Mouse (Mus musculus) heart, adult 18-20 months (tissue): ENCODE data around the gene Osbpl2. TPM values are rescaled to one million over a fixed set of nuclear protein-coding genes. Genes with fewer than 3 reads are reported as not detected.
A peak's percentile ranks its signal among the peaks of the same experiment; 100 is the strongest.

Source experiments
- DNase-seq, 2 experiments: peaks; one replicate each; pipeline ENCODE4 v3.0.0; 2021 to 2022; ENCODE audit warnings: mixed read lengths in 1 of 2
- total RNA-seq, 2 experiments: library from RNA; stranded (reverse); gene quantifications; 2 replicates each; pipeline ENCODE4 v1.2.3; 2021

The Osbpl2 gene
- total RNA-seq, 2 experiments from 2014 or later = 32.9 to 36.0 TPM

- DNase-seq = no peak
These were observed 14.3 kb upstream of the Osbpl2 start for GRCm38 (mm10) chr2:180104659-180105377.

DNA sequence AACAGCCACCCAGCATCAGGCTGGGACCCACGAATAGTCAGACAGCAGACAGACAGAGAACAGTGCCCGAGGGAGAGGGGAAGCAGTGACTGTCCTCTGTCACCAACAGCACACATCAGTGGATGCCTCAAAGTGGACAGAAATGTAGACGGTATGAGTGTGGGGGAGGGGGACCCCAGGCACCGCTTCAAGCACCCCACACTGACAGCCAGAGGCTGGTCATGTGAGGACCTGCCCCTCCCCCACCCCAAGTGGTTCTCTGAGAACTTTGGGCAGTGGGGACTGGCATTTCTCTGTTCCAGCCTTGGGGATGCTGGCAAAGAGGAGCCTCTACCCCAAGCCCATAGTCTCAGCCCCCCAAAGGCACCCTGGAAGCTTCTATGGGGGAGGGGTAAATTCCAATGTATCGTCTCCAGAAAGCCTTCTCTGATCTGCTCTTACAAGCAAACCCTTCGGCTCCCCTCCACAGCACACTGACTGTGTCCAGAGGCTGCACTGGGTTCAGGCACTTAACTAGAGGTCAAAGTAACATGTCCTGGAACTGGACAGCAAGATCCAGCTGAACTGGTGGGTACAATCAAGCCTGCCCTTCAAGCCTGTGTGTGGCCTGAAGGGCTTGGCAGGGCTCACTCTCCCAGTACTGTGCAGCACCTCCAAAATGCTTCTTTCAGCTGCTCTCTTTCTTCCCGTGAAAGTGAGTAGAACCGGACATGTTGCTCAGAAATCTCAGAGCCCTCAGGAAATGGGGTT lies 13.5 kb upstream of the Osbpl2 start:
- DNase-seq = no peak

GRCm38 (mm10) chr2:180107081-180107480 lies 12.0 kb upstream of the Osbpl2 start:
- no peak for DNase-seq

DNA sequence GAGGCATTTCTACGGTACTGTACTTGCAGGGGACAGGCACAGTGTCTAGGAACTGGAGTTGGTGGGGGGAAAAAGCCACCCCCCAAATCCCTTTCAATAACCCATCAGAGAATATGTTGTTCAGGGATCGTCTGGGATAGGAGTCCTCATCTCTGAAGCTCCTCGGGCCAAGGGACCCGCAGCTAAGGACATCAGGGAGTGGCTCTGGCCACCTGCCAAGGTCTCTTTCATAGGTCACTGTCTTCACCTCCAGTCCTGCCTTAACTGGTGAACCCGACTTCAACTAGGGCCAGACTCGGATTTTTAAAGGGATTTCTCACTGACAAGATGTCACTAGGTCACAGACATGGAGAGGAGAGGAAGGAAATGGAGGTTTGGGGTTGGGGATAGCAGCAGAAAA lies 10.8 kb upstream of the Osbpl2 start:
- DNase-seq = no peak

DNA sequence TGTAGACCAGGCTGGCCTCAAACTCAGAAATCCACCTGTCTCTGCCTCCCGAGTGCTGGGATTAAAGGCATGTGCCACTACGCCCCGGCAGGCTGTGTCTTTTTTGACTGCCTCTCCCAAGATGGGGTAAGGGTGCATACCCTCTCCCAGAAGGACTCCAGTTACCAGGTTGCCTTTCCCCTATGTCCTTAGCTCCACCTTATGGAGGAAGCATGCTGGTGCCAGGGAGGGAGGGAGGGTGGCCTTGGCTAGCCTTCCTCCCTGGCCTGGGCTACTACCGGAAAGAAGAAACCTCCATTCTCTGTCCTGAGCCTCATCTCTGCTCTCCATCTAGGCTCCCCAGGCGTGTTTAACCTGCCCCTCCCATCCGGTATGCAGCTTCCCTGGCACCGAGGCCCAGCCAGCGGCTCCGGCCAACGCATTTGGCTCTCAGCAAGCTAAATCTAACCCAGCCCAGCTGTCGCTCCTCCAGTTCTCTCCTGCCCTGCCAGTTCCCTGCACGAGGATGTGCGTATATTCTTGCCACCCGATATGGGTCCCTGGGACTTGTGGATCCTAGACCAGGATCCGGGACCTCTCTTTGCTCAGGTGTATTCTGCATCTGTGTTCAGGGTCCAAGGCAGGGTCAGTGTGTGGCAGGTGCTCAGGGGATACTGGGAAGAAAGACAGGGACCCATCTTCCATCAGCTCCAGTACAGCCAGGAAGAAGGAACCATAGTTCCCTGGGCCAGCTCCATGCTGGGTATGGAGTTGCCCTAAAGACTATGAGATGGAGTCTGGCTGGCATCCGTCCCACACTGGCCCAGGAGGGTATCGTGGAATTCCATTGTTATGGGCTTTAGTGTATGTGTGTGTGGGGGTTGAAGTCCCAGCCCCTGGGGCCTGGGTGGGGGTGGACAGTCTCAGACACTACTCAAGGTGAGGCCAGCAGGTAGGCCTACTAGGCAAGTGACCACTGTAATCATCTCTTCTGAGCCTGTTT lies 4.9 kb upstream of the Osbpl2 start:
- peak; percentile 77 to 87 for DNase-seq

- DNase-seq = peak; percentile 53 to 64
These were observed 3.8 kb upstream of the Osbpl2 start for GRCm38 (mm10) chr2:180115279-180115678.

DNA sequence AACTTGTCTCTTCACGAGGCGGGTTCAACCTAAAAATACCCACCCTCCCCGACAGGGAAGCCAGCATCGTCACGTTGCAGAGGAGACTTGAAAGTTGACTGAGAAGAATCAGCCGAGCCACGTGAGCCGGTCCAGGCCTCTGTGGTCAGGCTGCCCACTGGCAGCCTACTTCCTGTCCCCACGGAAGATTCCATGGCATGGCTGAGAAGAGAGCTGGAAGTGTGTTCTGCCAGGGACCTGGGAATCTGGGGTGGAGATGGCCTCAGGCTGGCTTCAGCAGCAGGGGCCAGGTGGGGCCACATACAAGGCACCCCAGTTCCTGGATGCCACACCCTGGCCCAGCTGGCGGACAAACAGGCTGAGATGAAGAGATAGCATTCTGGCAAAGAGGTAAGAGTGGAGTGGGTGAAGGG lies 3.0 kb upstream of the Osbpl2 start:
- DNase-seq = peak; percentile 56 to 67

GRCm38 (mm10) chr2:180116741-180117484 lies 2.2 kb upstream of the Osbpl2 start:
- DNase-seq = peak in 1 of 2 experiments; percentile 33

GRCm38 (mm10) chr2:180117485-180118194 lies 1.5 kb upstream of the Osbpl2 start:
- peak; percentile 35 to 47 for DNase-seq

- DNase-seq = peak in 1 of 2 experiments; percentile 48
These were observed 559 bp downstream of the Osbpl2 start for GRCm38 (mm10) chr2:180119439-180120291.

DNA sequence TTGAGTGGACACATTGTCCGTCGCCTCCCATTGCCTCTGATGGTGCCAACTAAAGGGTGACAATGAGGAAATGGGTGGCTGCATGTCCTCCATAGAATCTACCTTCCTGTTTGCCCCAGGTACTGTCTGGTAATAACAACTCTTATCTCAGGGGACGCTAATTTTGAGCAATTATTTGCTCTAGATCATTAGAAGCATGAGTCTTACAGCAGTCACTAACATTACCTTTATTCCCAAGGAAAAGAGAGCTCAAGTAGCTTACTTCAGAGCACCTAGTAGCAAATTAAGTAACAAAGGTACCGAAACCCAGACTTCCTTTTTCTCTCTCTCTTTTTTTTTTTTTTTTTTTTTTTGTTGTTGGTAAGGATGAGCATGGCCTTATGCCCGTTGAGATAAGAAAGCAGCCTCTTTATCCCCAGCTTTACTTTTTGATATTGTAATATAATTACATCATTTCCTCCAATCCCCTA lies 1.2 kb downstream of the Osbpl2 start:
- DNase-seq = no peak

DNA sequence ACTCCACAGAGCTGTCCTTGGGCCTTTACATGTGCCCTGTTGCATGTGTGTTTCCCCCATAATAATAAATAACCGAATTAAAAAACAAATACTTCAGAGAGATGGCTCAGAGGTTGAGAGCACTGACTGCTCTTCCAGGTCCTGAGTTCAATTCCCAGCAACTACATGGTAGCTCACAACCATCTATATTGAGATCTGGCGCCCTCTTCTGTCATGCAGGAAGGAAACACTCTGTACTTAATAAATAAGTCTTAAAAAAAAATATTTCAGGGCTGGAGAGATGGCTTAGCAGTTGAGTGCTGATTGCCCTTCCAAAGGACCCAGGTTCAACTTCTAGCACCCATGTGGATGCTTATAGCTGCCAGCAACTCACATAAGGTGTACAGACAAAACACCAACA lies 5.1 kb downstream of the Osbpl2 start:
- no peak for DNase-seq

GRCm38 (mm10) chr2:180126195-180126594 lies 7.1 kb downstream of the Osbpl2 start:
- peak; percentile 58 to 77 for DNase-seq

GRCm38 (mm10) chr2:180127675-180128074 lies 8.6 kb downstream of the Osbpl2 start:
- DNase-seq = no peak

DNA sequence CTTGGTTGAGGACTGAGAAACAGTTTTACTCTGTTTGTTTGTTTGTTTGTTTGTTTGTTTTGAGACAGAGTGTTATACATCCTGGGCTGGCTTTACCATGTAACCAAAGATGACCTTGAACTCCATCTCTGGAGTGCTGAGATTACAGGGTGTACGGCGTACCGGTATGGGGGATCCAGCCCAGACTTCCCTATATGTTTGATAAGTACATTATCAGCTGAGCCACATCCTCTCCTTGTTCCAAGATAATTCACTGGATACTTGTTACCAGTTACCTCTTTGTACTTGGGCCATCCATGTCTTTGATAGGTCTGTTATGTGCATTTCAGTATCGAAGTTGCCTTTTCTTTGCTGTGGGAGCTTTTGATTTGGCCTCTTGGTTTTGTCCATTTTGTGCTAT lies 14.1 kb downstream of the Osbpl2 start:
- DNase-seq = no peak

- DNase-seq = no peak
These were observed 14.8 kb downstream of the Osbpl2 start for GRCm38 (mm10) chr2:180133911-180134310.

- DNase-seq = no peak
These were observed 16.3 kb downstream of the Osbpl2 start for GRCm38 (mm10) chr2:180135414-180135813.

DNA sequence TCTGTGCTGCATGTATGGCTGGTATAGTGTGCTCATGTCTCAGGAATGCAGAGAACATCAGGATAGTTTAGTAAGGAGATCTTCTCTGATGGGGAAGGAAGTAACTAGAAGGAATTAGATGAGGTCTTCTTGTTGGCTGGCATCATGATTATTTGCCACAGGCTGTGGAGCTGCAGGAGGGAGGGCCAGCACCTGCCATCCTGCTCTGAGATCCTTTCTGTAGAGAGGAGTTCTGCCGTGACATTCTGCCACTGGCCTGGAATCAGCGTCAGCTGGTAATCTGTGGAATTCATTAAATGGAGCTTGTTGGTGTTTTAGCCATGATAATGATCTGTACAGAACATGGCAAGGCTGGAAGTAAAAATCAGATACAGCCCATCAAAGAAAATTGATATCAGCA lies 27.0 kb downstream of the Osbpl2 start:
- DNase-seq = no peak

DNA sequence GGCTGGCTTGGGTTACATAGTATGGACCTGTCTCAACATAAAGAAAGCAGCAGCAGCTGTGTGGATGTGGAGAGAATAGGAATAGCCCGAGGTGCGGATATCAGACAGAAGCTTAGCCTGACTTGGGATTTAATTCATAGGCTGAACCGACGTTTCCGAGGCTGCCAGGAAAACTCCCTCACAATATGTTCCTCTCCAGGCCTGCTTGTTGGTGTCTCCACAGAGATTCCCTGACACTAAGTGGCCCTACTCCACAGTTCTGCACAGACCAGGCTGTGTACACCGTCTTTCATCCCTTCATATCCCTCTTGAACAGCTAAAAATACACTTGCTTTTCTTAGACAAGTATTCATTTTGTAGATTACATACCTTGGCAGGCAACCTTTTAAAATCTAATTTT lies 28.3 kb downstream of the Osbpl2 start:
- DNase-seq = peak; percentile 29

DNA sequence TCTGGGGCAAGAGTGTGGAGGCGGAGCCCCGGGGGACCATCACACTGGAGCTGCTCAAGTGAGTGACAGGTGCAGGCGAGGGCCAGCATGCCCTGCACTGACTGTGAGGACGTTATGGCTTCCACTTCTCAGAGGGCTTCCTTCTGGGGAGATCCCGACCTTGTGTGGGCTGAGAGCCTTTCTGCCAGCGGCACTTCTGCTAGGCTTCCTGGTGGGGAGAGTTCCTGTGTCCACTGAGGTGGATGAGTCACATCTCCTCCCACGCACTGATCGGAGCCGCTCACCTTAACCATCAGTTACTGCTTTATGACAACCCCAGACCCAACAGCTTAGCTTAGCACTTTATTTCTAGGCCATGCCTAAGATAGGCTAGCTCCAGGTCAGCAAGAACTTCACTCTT lies 29.4 kb downstream of the Osbpl2 start:
- DNase-seq = no peak
